Mouse (Mus musculus) ES-E14 (cell line): ENCODE data around the gene Hdac9. TPM values are rescaled to one million over a fixed set of nuclear protein-coding genes. Genes with fewer than 3 reads are reported as not detected.

ENCODE experiments used
- DNase-seq: peaks from one replicate; pipeline ENCODE4 v3.0.0-alpha.2; 2013; ENCODE audit warnings: low read depth, low spot score
- H3K27ac ChIP-seq: 2 replicates; pipeline ENCODE4 v1.5.1; 2012; ENCODE audit warnings: low read depth, mild to moderate bottlenecking, low read length, moderate library complexity, mixed read lengths; ENCODE audit not compliant: poor library complexity, insufficient read depth, severe bottlenecking
- H3K36me3 ChIP-seq: 2 replicates; pipeline ENCODE4 v1.6.1; 2012; ENCODE audit warnings: mild to moderate bottlenecking, low read length, moderate library complexity, mixed read lengths; ENCODE audit not compliant: control insufficient read depth, poor library complexity, insufficient read depth, severe bottlenecking
- H3K4me1 ChIP-seq, 2 experiments: fragments of 150-350 bp in 1 of 2; sonication (generic) in 1 of 2; 2 replicates each; pipeline ENCODE4 v1.6.1; 2012; ENCODE audit warnings: low read length in 2 of 2, mild to moderate bottlenecking in 1 of 2, mixed read lengths in 1 of 2; ENCODE audit not compliant: control insufficient read depth in 2 of 2, insufficient read depth in 2 of 2, poor library complexity in 1 of 2
- H3K4me3 ChIP-seq, 2 experiments: fragments of 150-350 bp in 1 of 2; sonication (generic) in 1 of 2; 2 replicates each; pipeline ENCODE4 v1.5.1; 2012; ENCODE audit warnings: low read length in 2 of 2, low read depth in 1 of 2, mild to moderate bottlenecking in 1 of 2, mixed read lengths in 1 of 2; ENCODE audit not compliant: insufficient read depth in 1 of 2, poor library complexity in 1 of 2, severe bottlenecking in 1 of 2
- H3K9ac ChIP-seq: 2 replicates; pipeline ENCODE4 v1.6.1; 2012; ENCODE audit warnings: low read depth, mild to moderate bottlenecking, low read length, mixed read lengths; ENCODE audit not compliant: poor library complexity, insufficient read depth, severe bottlenecking
- H3K9me3 ChIP-seq: fragments of 150-350 bp; sonication (generic); 2 replicates; pipeline ENCODE4 v1.6.1; 2012; ENCODE audit warnings: low read depth, mild to moderate bottlenecking, low read length; ENCODE audit not compliant: control insufficient read depth, insufficient read depth
- CHD2 ChIP-seq: IDR thresholded peaks from 2 replicates; pipeline ENCODE4 v1.6.1; 2014; ENCODE audit warnings: mild to moderate bottlenecking, low read depth, low read length, inconsistent platforms
- HCFC1 ChIP-seq: IDR thresholded peaks from 2 replicates; pipeline ENCODE4 v1.6.1; 2012; ENCODE audit warnings: low read length, inconsistent platforms, borderline replicate concordance; ENCODE audit not compliant: insufficient read depth
- MAFK ChIP-seq: IDR thresholded peaks from 2 replicates; pipeline ENCODE4 v1.6.1; 2014; ENCODE audit warnings: mild to moderate bottlenecking, low read depth, low read length, inconsistent platforms; ENCODE audit not compliant: insufficient read depth
- ZC3H11A ChIP-seq: IDR thresholded peaks from 2 replicates; pipeline ENCODE4 v1.6.1; 2012; ENCODE audit warnings: low read depth, mild to moderate bottlenecking, inconsistent platforms, low read length, borderline replicate concordance
- ZNF384 ChIP-seq: IDR thresholded peaks from 2 replicates; pipeline ENCODE4 v1.6.1; 2012; ENCODE audit warnings: low read depth, low read length, inconsistent platforms
- in situ Hi-C, 2 experiments: fragments of 600-800 bp; cut with MboI; formaldehyde crosslinking; loops; one replicate each; pipeline ENCODE4 v1.15.1; 2025; ENCODE audit warnings: low sequenced_read_pairs in 2 of 2, inconsistent platforms in 1 of 2; ENCODE audit not compliant: unreplicated experiment in 2 of 2
- total RNA-seq: library from RNA; depleted of rRNA; stranded (reverse); fragments of 300-350 nt; gene quantifications from 2 replicates; pipeline ENCODE4 v1.2.3, GENCODE M21; 2012

Hdac9 gene
- total RNA-seq, 1 experiment = 0.58 TPM

- in situ Hi-C loops = no loop called here
- Histone ChIP-seq H3K4me3 (no peak overlapping the region), H3K27ac (no peak overlapping the region), H3K9ac (no peak overlapping the region), H3K4me1 (no peaks in the 10 kb centered on the region), H3K9me3 (no peaks in the 10 kb centered on the region), H3K36me3 (no peaks in the 10 kb centered on the region)
- TF ChIP-seq ZNF384 (no peak), MAFK (no peak), HCFC1 (no peak)
- no peak for DNase-seq
These were observed 42.0 kb downstream of the Hdac9 start for GRCm38 (mm10) chr12:34874926-34875325.

GRCm38 (mm10) chr12:34871028-34871427 lies 45.9 kb downstream of the Hdac9 start:
- H3K27ac ChIP-seq = no peak overlapping the region
- in situ Hi-C loops = no loop called here
- no peak overlapping the region for H3K9ac ChIP-seq
- no peaks in the 10 kb centered on the region for H3K9me3 ChIP-seq
- no peak overlapping the region for H3K4me3 ChIP-seq
- DNase-seq = no peak
- no peak for TF ChIP-seq ZNF384
- TF ChIP-seq ZC3H11A = no peak
- no peak for TF ChIP-seq MAFK
- no peak for TF ChIP-seq CHD2
- TF ChIP-seq HCFC1 = no peak
- H3K4me1 ChIP-seq = no peaks in the 10 kb centered on the region
- no peaks in the 10 kb centered on the region for H3K36me3 ChIP-seq

- in situ Hi-C loops = no loop called here
- H3K4me3 ChIP-seq = no peak overlapping the region
- no peaks in the 10 kb centered on the region for H3K4me1 ChIP-seq
- TF ChIP-seq HCFC1 = no peak
- TF ChIP-seq ZNF384 = no peak
- TF ChIP-seq ZC3H11A = no peak
- no peak for TF ChIP-seq CHD2
- no peak for TF ChIP-seq MAFK
- no peak overlapping the region for H3K9ac ChIP-seq
- H3K27ac ChIP-seq = no peak overlapping the region
- no peaks in the 10 kb centered on the region for H3K36me3 ChIP-seq
- no peak for DNase-seq
- no peaks in the 10 kb centered on the region for H3K9me3 ChIP-seq
These were observed 75.7 kb downstream of the Hdac9 start for GRCm38 (mm10) chr12:34841196-34841595.

- H3K36me3 ChIP-seq = no peaks in the 10 kb centered on the region
- no peak for TF ChIP-seq CHD2
- TF ChIP-seq ZNF384 = no peak
- no peak for TF ChIP-seq ZC3H11A
- TF ChIP-seq HCFC1 = no peak
- TF ChIP-seq MAFK = no peak
- H3K9ac ChIP-seq = no peak overlapping the region
- no peaks in the 10 kb centered on the region for H3K4me1 ChIP-seq
- DNase-seq = no peak
- H3K9me3 ChIP-seq = no peaks in the 10 kb centered on the region
- H3K27ac ChIP-seq = no peak overlapping the region
- in situ Hi-C loops = no loop called here
- H3K4me3 ChIP-seq = no peak overlapping the region
These were observed 79.6 kb downstream of the Hdac9 start for GRCm38 (mm10) chr12:34837318-34837717.

GRCm38 (mm10) chr12:34836864-34837263 lies 80.0 kb downstream of the Hdac9 start:
- Histone ChIP-seq H3K27ac (no peak overlapping the region), H3K9me3 (no peaks in the 10 kb centered on the region), H3K4me1 (no peaks in the 10 kb centered on the region), H3K4me3 (no peak overlapping the region), H3K36me3 (no peaks in the 10 kb centered on the region), H3K9ac (no peak overlapping the region)
- in situ Hi-C loops = no loop called here
- DNase-seq = no peak
- no peak for TF ChIP-seq CHD2
- TF ChIP-seq HCFC1 = no peak
- no peak for TF ChIP-seq ZC3H11A
- no peak for TF ChIP-seq ZNF384
- TF ChIP-seq MAFK = no peak
